Mouse (Mus musculus) Patski (cell line): Measurements from ENCODE around the gene Vstm4. TPM values are rescaled to one million over a fixed set of nuclear protein-coding genes. Genes with fewer than 3 reads are reported as not detected.

Experiments
- ATAC-seq: fragments of 100-300 bp; one replicate; pipeline ENCODE4 v1.8.0; 2021
- CTCF ChIA-PET: fragments of 350-600 bp; sonication (Branson Sonifier 250); formaldehyde crosslinking; loops from one replicate; lab custom pipeline; 2022; ENCODE audit warnings: inconsistent platforms; lab: Charles Lee
- POLR2A ChIA-PET: fragments of 350-600 bp; sonication (Branson Sonifier 250); formaldehyde crosslinking; loops from one replicate; lab custom pipeline; 2022; ENCODE audit warnings: antibody characterized with exemption, inconsistent platforms; lab: Charles Lee
- DNase-seq: peaks from one replicate; pipeline ENCODE4 v3.0.0-alpha.2; 2011; ENCODE audit warnings: low read depth, low spot score
- H3K27me3 ChIP-seq: fragments of 371-371 bp; one replicate; pipeline ENCODE4 v1.5.1; 2021
- CTCF ChIP-seq: fragments of 100-300 bp; IDR thresholded peaks from one replicate; pipeline ENCODE4 v1.5.1; 2021
- in situ Hi-C: fragments of 300-500 bp; cut with MboI; formaldehyde crosslinking; loops from 3 replicates; pipeline ENCODE4 v1.11.1; 2018; ENCODE audit warnings: low pct_unique_long_range_greater_than_20kb, mixed read lengths
- polyA plus RNA-seq: library from polyadenylated mRNA; unstranded; gene quantifications from one replicate; pipeline ENCODE4 v1.2.3, GENCODE M21; 2021

Vstm4 gene
- polyA plus RNA-seq, 1 experiment from 2014 or later: not detected

DNA sequence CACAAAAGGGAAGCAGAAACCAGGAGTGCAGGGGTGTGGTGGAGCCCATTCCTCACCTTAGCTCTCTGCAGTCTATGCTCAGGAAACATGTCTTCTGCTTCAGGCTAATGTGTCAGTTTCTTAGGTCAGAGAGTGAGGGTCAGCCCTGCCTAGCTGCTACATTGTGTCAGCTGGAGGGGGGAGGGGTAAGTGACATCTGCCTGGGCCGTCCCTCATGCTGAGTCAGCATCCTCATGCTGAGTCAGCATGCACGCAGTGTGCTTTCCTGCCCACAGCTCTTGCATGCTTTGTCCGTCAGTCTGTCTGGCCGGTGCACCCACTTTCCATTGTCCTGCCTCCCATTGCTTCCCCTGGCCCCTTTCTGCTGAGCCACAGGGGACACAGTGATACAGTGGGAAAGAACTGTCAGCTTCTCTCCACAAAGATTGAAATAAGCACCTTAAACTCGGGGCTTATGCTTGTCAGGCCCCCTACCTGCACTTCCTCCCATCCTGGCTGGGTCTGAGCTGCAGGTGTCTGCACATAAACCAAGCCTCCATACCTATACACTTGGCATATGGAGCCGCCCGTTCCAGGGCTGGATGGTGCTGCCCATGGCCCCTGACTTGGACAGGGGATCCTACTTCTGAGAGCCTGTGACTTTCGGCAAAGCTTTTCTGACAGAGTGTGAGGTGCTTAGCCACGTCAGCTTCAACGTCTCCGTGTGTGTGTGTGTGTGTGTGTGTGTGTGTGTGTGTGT lies 3.4 kb downstream of the Vstm4 start:
- DNase-seq: no peak
- in situ Hi-C loops: no loop called here
- ATAC-seq: no peak
- peaks cover 27% of the 10 kb centered on the region for H3K27me3 ChIP-seq
- POLR2A ChIA-PET: no interaction called here
- CTCF ChIA-PET: no interaction called here
- TF ChIP-seq CTCF: no peak

DNA sequence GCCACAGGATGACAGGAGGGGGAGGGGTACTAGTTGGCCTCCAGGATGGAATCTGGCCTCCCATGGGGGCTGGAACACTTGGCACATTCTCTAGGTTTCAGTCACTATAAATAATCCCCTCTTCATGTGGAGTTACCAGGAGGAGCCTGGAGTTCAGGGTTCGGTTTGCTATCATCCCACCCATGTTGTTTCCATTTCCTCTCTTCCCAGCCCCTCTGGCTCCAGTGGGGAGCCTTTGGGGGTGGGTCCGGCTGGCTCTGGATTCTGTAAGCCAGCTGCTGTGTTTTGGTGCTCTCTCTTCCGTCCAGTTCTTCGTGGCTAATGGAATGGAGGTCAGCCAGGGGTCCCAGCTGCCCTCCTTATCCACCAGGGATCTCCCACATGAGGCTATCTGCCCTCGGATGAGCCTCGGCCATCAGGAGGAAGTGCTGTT lies 4.6 kb downstream of the Vstm4 start:
- ATAC-seq: no peak
- no peak for TF ChIP-seq CTCF
- ChIA-PET POLR2A (no interaction called here), CTCF (no interaction called here)
- no peak for DNase-seq
- in situ Hi-C loops: no loop called here
- peaks cover 27% of the 10 kb centered on the region for H3K27me3 ChIP-seq

DNA sequence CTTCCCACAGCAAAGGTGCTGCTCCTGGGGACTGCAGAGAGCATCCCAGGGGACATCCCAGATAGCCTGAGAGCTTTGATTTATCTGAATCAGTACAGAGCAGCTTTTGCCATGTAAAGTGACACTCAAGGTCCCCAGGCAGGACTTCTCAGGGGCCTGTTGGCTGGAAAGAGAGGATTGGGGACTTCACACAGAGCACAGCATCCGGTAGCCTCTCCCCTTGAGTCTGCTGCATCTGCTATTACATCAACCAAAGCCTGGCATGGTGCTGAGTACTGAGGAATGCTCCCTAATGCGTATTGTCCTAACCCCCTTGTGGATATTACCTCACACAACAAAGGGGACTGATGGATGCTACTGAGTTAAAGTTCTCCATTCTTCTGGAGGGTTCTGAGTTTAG lies 5.1 kb downstream of the Vstm4 start:
- peaks cover 27% of the 10 kb centered on the region for H3K27me3 ChIP-seq
- no peak for ATAC-seq
- POLR2A ChIA-PET: no interaction called here
- in situ Hi-C loops: no loop called here
- CTCF ChIA-PET: no interaction called here
- DNase-seq: no peak
- TF ChIP-seq CTCF: no peak

DNA sequence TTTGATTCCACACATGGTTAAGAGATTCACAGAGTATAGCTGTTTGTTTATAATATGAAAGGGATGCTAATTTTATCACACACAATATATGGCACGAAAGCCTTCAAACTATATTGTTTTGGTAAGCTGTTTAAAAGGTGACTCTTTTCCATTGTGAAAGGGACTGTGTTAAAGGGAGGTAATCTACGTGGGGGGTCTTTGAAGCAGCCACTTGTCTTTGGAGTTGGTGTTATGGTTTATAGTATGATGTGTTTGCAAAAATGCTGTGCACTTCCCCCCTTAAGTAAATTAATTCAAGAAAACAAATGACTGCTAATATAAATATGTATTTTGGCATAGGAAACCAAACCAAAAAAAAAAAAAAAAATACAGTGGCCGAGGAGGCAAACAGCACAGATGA lies 8.8 kb downstream of the Vstm4 start:
- ATAC-seq: no peak
- in situ Hi-C loops: no loop called here
- ChIA-PET POLR2A (no interaction called here), CTCF (no interaction called here)
- DNase-seq: no peak
- no peak for TF ChIP-seq CTCF
- H3K27me3 ChIP-seq: peaks cover 17% of the 10 kb centered on the region

DNA sequence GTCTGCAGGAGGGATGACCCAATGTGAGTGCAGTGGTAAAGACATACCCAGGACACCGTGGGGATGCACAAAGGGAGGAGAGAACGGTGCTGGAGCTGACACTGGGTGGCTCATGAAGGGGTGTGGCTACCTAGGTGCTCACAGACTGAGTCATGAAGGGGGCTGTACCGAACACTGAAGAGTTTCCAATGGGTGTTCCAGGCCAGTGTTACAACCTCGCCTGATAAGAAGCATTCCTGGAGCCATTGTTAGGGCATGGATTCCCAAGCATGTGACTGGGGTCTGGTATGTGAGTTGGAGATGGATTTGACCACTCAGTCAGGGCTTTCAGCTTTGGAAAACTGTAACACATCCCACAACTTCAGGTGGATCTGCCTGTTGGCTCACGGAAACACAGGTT lies 15.4 kb downstream of the Vstm4 start:
- in situ Hi-C loops: no loop called here
- ChIA-PET CTCF (no interaction called here), POLR2A (no interaction called here)
- no peak for TF ChIP-seq CTCF
- ATAC-seq (no peak), DNase-seq (no peak)
- H3K27me3 ChIP-seq: peaks cover 10% of the 10 kb centered on the region

DNA sequence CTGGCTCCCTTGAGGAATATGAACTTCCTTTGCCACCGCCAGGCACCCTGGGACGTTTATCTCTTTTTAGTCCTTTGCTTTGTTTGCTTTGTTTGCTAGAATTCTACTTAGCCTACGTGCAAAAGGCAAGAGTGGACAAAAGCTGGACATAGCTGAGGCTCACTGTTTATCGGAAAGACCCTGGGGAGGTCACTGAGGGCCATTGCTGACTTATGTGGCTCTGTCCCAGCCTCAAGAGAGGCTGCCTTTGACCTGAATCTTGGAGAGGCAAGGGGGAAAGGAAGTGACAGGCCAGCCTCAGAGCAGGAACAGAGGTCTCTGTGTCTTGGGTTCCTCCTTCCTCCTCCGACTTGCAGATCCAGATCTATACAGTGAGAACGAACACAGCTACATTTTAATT lies 21.0 kb downstream of the Vstm4 start:
- DNase-seq (no peak), ATAC-seq (no peak)
- CTCF ChIA-PET: no interaction called here
- H3K27me3 ChIP-seq: peaks cover 14% of the 10 kb centered on the region
- in situ Hi-C loops: no loop called here
- POLR2A ChIA-PET: no interaction called here
- TF ChIP-seq CTCF: no peak

DNA sequence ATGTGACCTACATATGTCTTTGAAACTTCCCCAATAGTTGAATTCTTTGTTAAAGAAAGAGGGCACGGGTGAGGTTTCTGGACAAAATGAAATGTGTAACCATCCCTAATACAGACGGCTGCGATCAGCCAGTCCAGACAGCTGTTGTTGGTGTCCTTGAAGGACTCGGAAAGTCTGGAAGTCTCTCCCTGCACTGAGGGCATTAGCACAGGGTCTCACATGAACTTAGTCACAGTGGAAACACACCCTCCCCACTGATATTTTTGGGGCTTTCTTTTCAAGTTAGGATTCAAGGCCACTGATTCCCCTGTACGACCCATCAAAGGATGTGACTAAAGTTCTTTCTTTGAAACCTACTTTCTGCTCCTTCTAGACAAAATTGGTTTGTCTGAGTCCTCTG lies 23.8 kb downstream of the Vstm4 start:
- TF ChIP-seq CTCF: no peak
- ATAC-seq: no peak

DNA sequence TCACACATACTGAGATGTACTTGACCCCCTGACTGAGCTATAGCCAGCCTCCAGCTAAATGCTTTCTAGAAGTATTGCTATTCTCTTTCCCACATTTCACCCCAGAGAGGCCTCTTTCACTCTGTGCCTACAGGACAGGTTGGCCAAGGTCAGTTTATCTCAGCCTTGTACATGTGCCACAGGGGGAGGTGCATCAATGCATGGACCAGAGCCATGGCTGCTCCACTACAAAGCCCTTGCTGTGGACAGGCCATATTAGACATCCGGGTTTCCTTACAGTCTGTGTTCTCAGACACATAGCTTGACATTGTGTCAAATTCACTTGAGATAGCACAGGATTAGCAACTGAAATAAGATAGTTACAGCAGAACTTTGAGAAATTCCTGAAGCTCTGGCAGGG lies 25.1 kb downstream of the Vstm4 start:
- peaks cover 4% of the 10 kb centered on the region for H3K27me3 ChIP-seq
- ChIA-PET POLR2A (no interaction called here), CTCF (interaction anchor here (0.7 kb wide), 1 partner anchor 60 kb away, joined by 3 read pairs; no protein-coding TSS in a partner anchor)
- DNase-seq: no peak
- TF ChIP-seq CTCF: no peak
- no peak for ATAC-seq
- in situ Hi-C loops: no loop called here

More for the DNA sequence above, 23.8 kb downstream of the Vstm4 start:
- ChIA-PET CTCF (interaction anchor here (0.8 kb wide), 1 partner anchor 10 kb away, joined by 3 read pairs; no protein-coding TSS in a partner anchor), POLR2A (no interaction called here)
- peaks cover 9% of the 10 kb centered on the region for H3K27me3 ChIP-seq
- in situ Hi-C loops: no loop called here
- no peak for DNase-seq

DNA sequence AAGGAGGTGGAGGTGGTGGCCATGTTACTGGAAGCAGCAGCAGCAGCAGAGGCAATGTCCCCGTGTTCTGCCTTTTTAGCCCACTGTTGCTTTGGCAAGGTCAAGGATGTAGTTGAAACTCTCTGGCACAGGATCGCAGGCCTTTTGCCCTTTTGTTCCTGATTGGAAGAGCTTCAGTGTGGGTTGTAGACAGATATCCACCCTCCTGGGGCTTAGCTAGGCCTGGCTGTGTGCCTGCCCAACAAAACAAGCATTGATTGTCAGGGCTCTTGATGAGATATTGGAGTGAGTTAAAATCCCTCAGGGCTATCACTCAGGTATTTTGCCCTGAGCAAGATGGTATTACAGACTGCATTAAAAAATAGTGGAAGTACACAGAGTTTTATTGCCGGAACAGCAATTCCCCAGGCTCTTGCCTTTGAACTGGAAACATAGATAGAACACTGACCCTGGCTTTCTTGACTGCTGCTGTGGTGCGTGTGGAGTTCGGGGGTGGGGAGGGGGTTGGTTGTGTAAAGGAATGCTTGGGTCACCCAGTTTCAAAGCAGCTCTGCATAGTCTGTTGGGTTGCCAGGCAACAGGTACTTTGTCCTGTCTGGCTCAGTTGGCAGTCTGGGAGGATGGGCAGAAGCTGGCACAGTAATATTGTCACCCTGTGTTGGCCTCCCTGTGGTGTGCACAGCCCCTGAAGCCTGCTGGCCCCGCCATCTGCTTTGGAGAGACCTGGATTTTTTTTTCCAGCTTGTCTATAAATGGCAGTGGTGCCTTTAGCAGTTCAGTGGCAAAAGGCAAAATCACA lies 32.5 kb downstream of the Vstm4 start:
- peaks cover 13% of the 10 kb centered on the region for H3K27me3 ChIP-seq
- ChIA-PET CTCF (no interaction called here), POLR2A (no interaction called here)
- ATAC-seq: no peak
- TF ChIP-seq CTCF: no peak
- DNase-seq: no peak
- in situ Hi-C loops: no loop called here

DNA sequence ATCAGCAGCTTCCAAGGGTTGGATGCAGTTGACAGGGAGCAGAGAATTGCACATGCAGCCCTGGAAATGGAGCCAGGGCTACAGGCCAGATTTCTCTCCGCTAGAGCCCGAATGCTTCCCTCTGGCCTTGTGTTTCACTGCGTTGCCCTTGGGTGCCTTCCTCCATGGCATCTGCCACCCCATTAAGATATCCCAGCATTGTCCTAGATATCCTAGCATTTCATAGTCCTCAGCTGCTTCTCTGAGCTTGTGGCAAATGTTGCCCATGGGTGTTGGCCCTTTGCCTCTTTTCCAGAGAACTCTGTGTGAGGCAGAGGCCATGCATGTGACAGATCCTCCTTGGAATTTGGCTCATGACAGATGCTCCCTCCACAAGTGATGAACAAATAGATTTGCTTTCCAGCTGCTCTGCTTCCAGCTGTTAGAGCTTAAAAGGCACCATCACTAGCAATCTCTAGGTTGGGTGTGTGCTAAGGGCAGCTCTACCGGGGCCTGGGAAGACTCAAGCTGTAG lies 37.8 kb downstream of the Vstm4 start:
- CTCF ChIA-PET: no interaction called here
- in situ Hi-C loops: no loop called here
- ATAC-seq (no peak), DNase-seq (no peak)
- POLR2A ChIA-PET: no interaction called here
- no peak for TF ChIP-seq CTCF
- H3K27me3 ChIP-seq: peaks cover 13% of the 10 kb centered on the region

DNA sequence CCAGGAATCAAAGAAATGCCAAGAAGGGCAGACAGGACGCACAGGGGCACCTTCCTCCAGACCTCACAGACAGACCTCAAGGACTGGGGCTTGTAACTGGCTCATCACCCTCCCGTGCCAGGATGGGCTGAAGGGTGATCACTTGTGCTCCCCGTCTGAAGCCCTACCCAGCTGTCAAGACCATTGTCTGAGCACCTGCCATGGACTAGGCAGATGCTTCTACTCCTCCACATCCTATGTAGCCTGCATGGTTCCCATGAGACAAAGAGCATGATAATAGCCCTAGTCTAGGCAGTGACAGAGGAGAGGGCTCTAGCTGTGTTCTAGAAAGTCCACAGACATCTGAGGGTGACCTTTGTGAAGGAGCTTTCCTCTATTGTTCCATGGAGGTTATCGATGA lies 38.3 kb downstream of the Vstm4 start:
- in situ Hi-C loops: no loop called here
- no peak for TF ChIP-seq CTCF

More for the DNA sequence above, 38.3 kb downstream of the Vstm4 start:
- ATAC-seq (no peak), DNase-seq (no peak)
- ChIA-PET CTCF (no interaction called here), POLR2A (no interaction called here)
- H3K27me3 ChIP-seq: peaks cover 13% of the 10 kb centered on the region
